Mouse (Mus musculus): ENCODE measurements around the gene Abca4.

- TF ChIP-seq POLR2A (IDR thresholded peaks at IDR 0.05; ENCODE audit: low read depth, low read length) (no peak), CTCF (IDR thresholded peaks at IDR 0.05; ENCODE audit: extremely low read depth, insufficient read depth, insufficient read length, insufficient replicate concordance) (no peak)
These were observed 99.2 kb downstream of the Abca4 start for GRCm38 (mm10) chr3:122143432-122143831.

Measured in spleen, adult 2 months (tissue).